Mouse (Mus musculus) testis, adult 2 months (tissue): Measurements from ENCODE around the gene Ndufaf1. TPM values are rescaled to one million over a fixed set of nuclear protein-coding genes. Genes with fewer than 3 reads are reported as not detected.
"Not testable (repeated sequence)": the region's sequence is repeated elsewhere in the genome, so short reads cannot be mapped to it uniquely, and the experiment has no call there.

Source experiments
- H3K27ac ChIP-seq: fragments of 200-500 bp; 2 replicates; pipeline ENCODE4 v1.5.1; 2012; ENCODE audit warnings: low read depth, low read length; ENCODE audit not compliant: control insufficient read depth, insufficient read depth
- H3K27me3 ChIP-seq: fragments of 200-500 bp; 2 replicates; pipeline ENCODE4 v1.6.1; 2012; ENCODE audit warnings: mild to moderate bottlenecking, low read length, moderate library complexity; ENCODE audit not compliant: control insufficient read depth, insufficient read depth
- H3K36me3 ChIP-seq: fragments of 200-500 bp; 2 replicates; pipeline ENCODE4 v1.6.1; 2012; ENCODE audit warnings: mild to moderate bottlenecking, low read length; ENCODE audit not compliant: control insufficient read depth, insufficient read depth
- H3K4me1 ChIP-seq: fragments of 200-500 bp; 2 replicates; pipeline ENCODE4 v1.6.1; 2012; ENCODE audit warnings: low read length; ENCODE audit not compliant: control insufficient read depth, insufficient read depth
- H3K4me3 ChIP-seq: fragments of 200-500 bp; 2 replicates; pipeline ENCODE4 v1.5.1; 2012; ENCODE audit warnings: low read depth, mild to moderate bottlenecking, low read length, moderate library complexity, mixed read lengths; ENCODE audit not compliant: control insufficient read depth
- CTCF ChIP-seq: fragments of 200-500 bp; IDR thresholded peaks from 2 replicates; pipeline ENCODE4 v1.5.1; 2012; ENCODE audit warnings: low read depth, mild to moderate bottlenecking, inconsistent platforms, low read length, moderate library complexity; ENCODE audit not compliant: control insufficient read depth, insufficient read depth, insufficient replicate concordance
- POLR2A ChIP-seq: fragments of 200-500 bp; IDR thresholded peaks from 2 replicates; pipeline ENCODE4 v1.6.1; 2012; ENCODE audit warnings: low read depth, mild to moderate bottlenecking, inconsistent platforms, low read length, moderate library complexity; ENCODE audit not compliant: control insufficient read depth
- polyA plus RNA-seq: library from polyadenylated mRNA; depleted of rRNA; stranded (reverse); fragments of >200 nt; gene quantifications from 2 replicates; pipeline ENCODE4 v1.2.3, GENCODE M21; 2012

Gene Ndufaf1
- polyA plus RNA-seq, 1 experiment: 6.7 TPM

GRCm38 (mm10) chr2:119665744-119666143 is 3.1 kb upstream of the Ndufaf1 start:
- TF ChIP-seq CTCF: peak; percentile 37; the same call in 1 of the 2 replicates
- not testable (repeated sequence) for H3K4me1 ChIP-seq, H3K27me3 ChIP-seq, H3K27ac ChIP-seq, H3K36me3 ChIP-seq
- peak overlapping the region; percentile 21; the same call in 1 of the 2 replicates for H3K4me3 ChIP-seq

DNA sequence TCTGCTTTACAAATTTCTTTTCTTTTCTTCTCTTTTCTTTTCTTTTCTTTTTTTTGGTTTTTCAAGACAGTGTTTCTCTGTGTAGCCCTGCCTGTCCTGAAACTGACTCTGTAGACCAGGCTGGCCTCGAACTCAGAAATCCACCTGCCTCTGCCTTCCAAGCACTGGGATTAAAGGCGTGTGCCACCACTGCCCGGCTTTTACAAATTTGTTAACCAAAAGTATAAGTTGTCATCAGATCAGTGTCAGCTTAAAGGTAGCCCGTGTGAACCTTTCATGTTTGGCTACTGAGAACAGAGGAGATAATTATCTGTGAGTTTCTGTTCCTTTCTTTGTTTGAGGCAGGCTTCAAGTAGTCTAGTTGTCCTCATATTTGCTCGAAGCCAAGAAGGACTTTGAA is 18.4 kb downstream of the Ndufaf1 start:
- Histone ChIP-seq H3K27ac (no peak overlapping the region), H3K4me1 (no peaks in the 10 kb centered on the region), H3K27me3 (no peaks in the 10 kb centered on the region), H3K36me3 (peaks cover 2% of the 10 kb centered on the region), H3K4me3 (no peak overlapping the region)
- no peak for TF ChIP-seq CTCF

DNA sequence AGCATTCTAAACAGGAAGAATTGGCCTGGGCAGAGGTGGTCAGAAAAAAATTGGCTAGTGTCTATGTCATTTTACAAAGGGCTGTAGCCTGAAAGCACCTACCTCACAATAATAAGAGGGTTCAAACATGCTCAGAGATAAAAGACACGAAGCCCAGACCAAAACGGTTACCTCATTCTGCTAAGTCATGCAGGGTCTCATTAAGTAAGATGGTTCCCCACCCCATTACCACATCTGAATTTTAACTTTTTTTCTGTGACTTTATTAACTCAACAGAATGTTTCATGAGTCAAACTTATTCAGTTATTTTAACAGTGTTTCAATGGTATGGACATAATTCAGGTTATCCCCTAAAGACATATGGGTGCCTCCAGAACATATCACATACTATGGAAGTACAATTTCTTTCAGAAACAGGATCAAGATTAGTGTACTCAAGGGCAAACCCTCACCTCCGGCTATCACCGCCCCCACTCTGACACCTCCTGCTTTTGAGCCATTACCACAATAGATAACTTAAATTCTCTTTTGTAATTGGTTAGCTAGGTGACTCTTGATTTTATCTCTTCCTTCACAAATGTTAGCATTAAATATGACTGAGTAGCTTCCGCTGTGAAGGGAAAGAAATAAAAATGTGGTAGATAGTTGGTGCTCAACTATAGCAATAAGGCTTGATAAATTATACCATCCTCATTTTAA is 21.3 kb downstream of the Ndufaf1 start:
- H3K4me1 ChIP-seq: no peaks in the 10 kb centered on the region
- no peak overlapping the region for H3K4me3 ChIP-seq
- H3K27me3 ChIP-seq: no peaks in the 10 kb centered on the region
- peaks cover 5% of the 10 kb centered on the region for H3K36me3 ChIP-seq
- TF ChIP-seq CTCF (no peak), POLR2A (no peak)
- no peak overlapping the region for H3K27ac ChIP-seq

- no peak overlapping the region for H3K27ac ChIP-seq
- H3K4me3 ChIP-seq: no peak overlapping the region
- peaks cover 5% of the 10 kb centered on the region for H3K36me3 ChIP-seq
- no peaks in the 10 kb centered on the region for H3K4me1 ChIP-seq
- no peaks in the 10 kb centered on the region for H3K27me3 ChIP-seq
- TF ChIP-seq POLR2A: no peak
- no peak for TF ChIP-seq CTCF
Measured at GRCm38 (mm10) chr2:119636781-119637180, 25.8 kb downstream of the Ndufaf1 start.

DNA sequence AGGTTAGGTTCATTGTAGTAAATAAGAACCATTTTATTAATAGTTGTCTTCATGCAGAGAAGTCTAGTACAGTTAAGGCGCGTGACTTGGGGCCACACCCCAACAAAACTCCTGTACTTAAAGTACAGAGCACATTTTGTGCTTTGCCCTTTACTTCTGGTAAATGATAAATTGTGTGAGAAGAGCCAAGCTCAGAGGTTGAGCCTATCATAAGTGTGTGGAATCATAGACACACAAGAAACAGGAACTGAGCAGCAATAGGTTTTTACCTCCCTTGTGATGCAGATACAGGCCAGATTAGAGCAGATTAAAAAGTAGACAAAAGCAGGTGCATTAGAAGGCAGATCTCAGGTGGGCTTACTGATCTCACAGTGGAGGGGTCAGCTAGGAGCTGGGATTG is 41.3 kb downstream of the Ndufaf1 start:
- Histone ChIP-seq H3K4me1 (no peaks in the 10 kb centered on the region), H3K27me3 (no peaks in the 10 kb centered on the region), H3K27ac (no peak overlapping the region), H3K36me3 (no peaks in the 10 kb centered on the region), H3K4me3 (no peak overlapping the region)
- TF ChIP-seq POLR2A (no peak), CTCF (no peak)

- not testable (repeated sequence) for H3K27me3 ChIP-seq, H3K36me3 ChIP-seq, H3K4me1 ChIP-seq
- Histone ChIP-seq H3K4me3 (peak overlapping the region; percentile 89), H3K27ac (peak overlapping the region; percentile 79; the same call in 1 of the 2 replicates)
Measured at GRCm38 (mm10) chr2:119619002-119619401, 43.6 kb downstream of the Ndufaf1 start.

DNA sequence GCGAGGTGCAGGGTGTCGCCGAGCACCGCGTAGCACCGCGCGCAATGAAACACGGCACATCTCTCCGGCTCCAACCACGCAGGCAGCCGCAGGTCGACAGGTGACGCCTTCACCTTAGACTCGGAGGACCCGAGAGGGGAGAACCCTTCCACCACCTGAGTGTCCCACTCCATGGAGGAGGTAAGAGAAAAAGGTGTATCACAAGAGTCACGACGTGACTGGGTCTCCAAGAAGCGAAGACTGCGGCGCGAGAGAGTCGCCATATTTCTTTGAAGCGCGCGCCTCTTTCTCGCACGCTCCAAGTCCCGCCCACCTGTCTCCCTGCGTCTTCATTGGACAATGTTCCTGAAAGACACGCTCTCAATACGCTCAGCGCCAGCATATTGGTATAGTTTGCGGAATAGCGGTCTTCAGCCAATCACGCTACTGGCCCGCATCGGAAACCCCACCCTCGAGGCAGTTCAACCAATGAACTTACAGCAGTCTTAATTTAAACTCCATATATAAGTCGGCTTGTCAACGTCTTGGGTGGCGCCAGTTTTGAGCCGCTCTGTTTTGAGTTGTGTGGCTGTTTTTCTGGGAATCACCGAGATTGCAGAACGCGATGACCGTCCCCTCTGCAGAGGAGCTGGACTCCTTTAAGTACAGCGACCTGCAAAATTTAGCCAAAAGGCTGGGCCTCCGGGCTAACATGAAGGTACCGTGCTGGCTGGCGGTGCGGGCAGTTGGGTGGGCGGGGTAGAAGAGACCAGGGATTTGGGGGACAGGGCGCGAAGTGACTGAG is 44.2 kb downstream of the Ndufaf1 start, which contains the start of the genes Nusap1 and Oip5:
Gene Nusap1, plus strand, starts transcription at position 100 of the 784 bp plus-strand sequence.
Gene Oip5, minus strand, starts transcription at position 271 of the 784 bp plus-strand sequence.
- peak within 1 kb of the TSS; percentile 79 for H3K27ac ChIP-seq
- TF ChIP-seq CTCF (no peak), POLR2A (peak; percentile 57)
- no peaks in the 10 kb centered on the region for H3K27me3 ChIP-seq
- H3K4me1 ChIP-seq: no peaks in the 10 kb centered on the region
- no peaks in the 10 kb centered on the region for H3K36me3 ChIP-seq
- H3K4me3 ChIP-seq: peak within 1 kb of the TSS; percentile 89
